Mouse (Mus musculus) neural tube, embryonic 13.5 days (tissue): ENCODE measurements around the gene Wdr45b. TPM values are rescaled to one million over a fixed set of nuclear protein-coding genes. Genes with fewer than 3 reads are reported as not detected.
A peak's percentile ranks its signal among the peaks of the same experiment; 100 is the strongest.
"Not testable (repeated sequence)": the region's sequence is repeated elsewhere in the genome, so short reads cannot be mapped to it uniquely, and the experiment has no call there.

Experiments
- ATAC-seq: fragments of 200-750 bp; cut with Nextera tagmentation; 2 replicates; pipeline ENCODE4 v1.8.0; 2017; ENCODE audit warnings: low read depth, mild to moderate bottlenecking, moderate TSS enrichment, moderate library complexity
- H3K27ac ChIP-seq: fragments of 300-500 bp; sonication (generic); replicated peaks from 2 replicates; pipeline ENCODE4 v1.5.1; 2015; ENCODE audit warnings: moderate library complexity, mild to moderate bottlenecking, inconsistent platforms
- H3K27me3 ChIP-seq: fragments of 300-500 bp; sonication (generic); 2 replicates; pipeline ENCODE4 v1.6.1; 2015; ENCODE audit warnings: mild to moderate bottlenecking, inconsistent platforms
- H3K36me3 ChIP-seq: fragments of 300-500 bp; sonication (generic); 2 replicates; pipeline ENCODE4 v1.6.1; 2015; ENCODE audit warnings: mild to moderate bottlenecking, inconsistent platforms
- H3K4me1 ChIP-seq: fragments of 300-500 bp; sonication (generic); replicated peaks from 2 replicates; pipeline ENCODE4 v1.6.1; 2015; ENCODE audit warnings: inconsistent platforms
- H3K4me2 ChIP-seq: fragments of 300-500 bp; sonication (generic); 2 replicates; pipeline ENCODE4 v1.6.1; 2015; ENCODE audit warnings: inconsistent platforms, mild to moderate bottlenecking, moderate library complexity
- H3K4me3 ChIP-seq: fragments of 300-500 bp; sonication (generic); 2 replicates; pipeline ENCODE4 v1.5.1; 2015; ENCODE audit warnings: mild to moderate bottlenecking, inconsistent platforms
- H3K9ac ChIP-seq: fragments of 300-500 bp; sonication (generic); 2 replicates; pipeline ENCODE4 v1.6.1; 2015; ENCODE audit warnings: moderate library complexity, mild to moderate bottlenecking, inconsistent platforms
- H3K9me3 ChIP-seq: fragments of 300-500 bp; sonication (generic); 2 replicates; pipeline ENCODE4 v1.6.1; 2016; ENCODE audit warnings: inconsistent platforms
- WGBS: fragments of 180-500 bp; shearing (Covaris S2); methylation state at CpG from one replicate; pipeline ENCODE4 v1.1.7; 2015; 5-methylcytosine and 5-hydroxymethylcytosine counted together
- polyA plus RNA-seq: library from polyadenylated mRNA; unstranded; fragments of >200 nt; fragmentation: Nextera tagmentation; extraction: Ambion mirVana; gene quantifications from 2 replicates; pipeline ENCODE4 v1.2.1, GENCODE M21; 2015

Gene Wdr45b
- polyA plus RNA-seq, 1 experiment from 2014 or later, result 83.2 TPM

- WGBS, result 31% methylated on average over 5 of the region's 5 CpGs
These were observed 8.0 kb upstream of the Wdr45b start for GRCm38 (mm10) chr11:121362212-121362611.

GRCm38 (mm10) chr11:121353326-121354090, 737 bp downstream of the Wdr45b start:
- Histone ChIP-seq H3K4me3 (peak overlapping the region; percentile 74), H3K36me3 (peaks cover 11% of the 10 kb centered on the region), H3K4me2 (peak overlapping the region; percentile 73), H3K9me3 (no peaks in the 10 kb centered on the region), H3K4me1 (peaks cover 25% of the 10 kb centered on the region), H3K27ac (peak overlapping the region; percentile 89), H3K27me3 (no peaks in the 10 kb centered on the region), H3K9ac (peak overlapping the region; percentile 92)
- WGBS, result 4% methylated on average over 41 of the region's 41 CpGs
- ATAC-seq, result no peak

More at GRCm38 (mm10) chr11:121362212-121362611, 8.0 kb upstream of the Wdr45b start:
- no peaks in the 10 kb centered on the region for H3K27me3 ChIP-seq
- no peaks in the 10 kb centered on the region for H3K9me3 ChIP-seq
- no peaks in the 10 kb centered on the region for H3K36me3 ChIP-seq
- H3K27ac ChIP-seq, result no peak overlapping the region
- H3K4me3 ChIP-seq, result no peak overlapping the region
- ATAC-seq, result no peak
- H3K4me2 ChIP-seq, result no peak overlapping the region
- no peaks in the 10 kb centered on the region for H3K4me1 ChIP-seq
- no peak overlapping the region for H3K9ac ChIP-seq

- H3K4me3 ChIP-seq, H3K27me3 ChIP-seq, H3K4me2 ChIP-seq, H3K9ac ChIP-seq, H3K9me3 ChIP-seq, ATAC-seq, H3K27ac ChIP-seq: not testable (repeated sequence)
- WGBS, result 83% methylated on average over 3 of the region's 3 CpGs
- H3K4me1 ChIP-seq, result peaks cover 13% of the 10 kb centered on the region
- peaks cover 39% of the 10 kb centered on the region for H3K36me3 ChIP-seq
These were observed 5.5 kb downstream of the Wdr45b start for GRCm38 (mm10) chr11:121348727-121349126.

GRCm38 (mm10) chr11:121348166-121348565, 6.1 kb downstream of the Wdr45b start:
- Histone ChIP-seq H3K9ac (no peak overlapping the region), H3K9me3 (no peaks in the 10 kb centered on the region), H3K27ac (no peak overlapping the region), H3K4me1 (peaks cover 9% of the 10 kb centered on the region), H3K4me2 (no peak overlapping the region), H3K27me3 (no peaks in the 10 kb centered on the region), H3K36me3 (peaks cover 39% of the 10 kb centered on the region), H3K4me3 (no peak overlapping the region)
- 96% methylated on average over 2 of the region's 2 CpGs for WGBS
- ATAC-seq, result no peak

- Histone ChIP-seq H3K9me3 (no peaks in the 10 kb centered on the region), H3K4me2 (no peak overlapping the region), H3K36me3 (peaks cover 39% of the 10 kb centered on the region), H3K4me3 (no peak overlapping the region), H3K27me3 (no peaks in the 10 kb centered on the region), H3K4me1 (no peaks in the 10 kb centered on the region), H3K9ac (no peak overlapping the region), H3K27ac (no peak overlapping the region)
- ATAC-seq, result no peak
- WGBS, result 94% methylated on average over 2 of the region's 2 CpGs
These were observed 7.2 kb downstream of the Wdr45b start for GRCm38 (mm10) chr11:121347036-121347435.

GRCm38 (mm10) chr11:121342423-121342822, 11.8 kb downstream of the Wdr45b start:
- not testable (repeated sequence) for H3K9me3 ChIP-seq, H3K9ac ChIP-seq, H3K27ac ChIP-seq, H3K27me3 ChIP-seq, H3K4me2 ChIP-seq, H3K4me1 ChIP-seq, H3K4me3 ChIP-seq, ATAC-seq
- WGBS, result 50% methylated on average over 1 of the region's 1 CpGs
- peaks cover 35% of the 10 kb centered on the region for H3K36me3 ChIP-seq

- H3K27me3 ChIP-seq, result no peaks in the 10 kb centered on the region
- no peaks in the 10 kb centered on the region for H3K4me1 ChIP-seq
- H3K9me3 ChIP-seq, result no peaks in the 10 kb centered on the region
- H3K9ac ChIP-seq, result no peak overlapping the region
- H3K4me2 ChIP-seq, result no peak overlapping the region
- ATAC-seq, result no peak
- no peak overlapping the region for H3K27ac ChIP-seq
- H3K36me3 ChIP-seq, result peaks cover 34% of the 10 kb centered on the region
- no peak overlapping the region for H3K4me3 ChIP-seq
- WGBS, result 93% methylated on average over 1 of the region's 1 CpGs
These were observed 14.0 kb downstream of the Wdr45b start for GRCm38 (mm10) chr11:121340287-121340686.

GRCm38 (mm10) chr11:121339647-121340046, 14.6 kb downstream of the Wdr45b start:
- Histone ChIP-seq H3K9ac (no peak overlapping the region), H3K9me3 (no peaks in the 10 kb centered on the region), H3K36me3 (peaks cover 40% of the 10 kb centered on the region), H3K27me3 (no peaks in the 10 kb centered on the region), H3K4me3 (no peak overlapping the region), H3K27ac (no peak overlapping the region), H3K4me1 (no peaks in the 10 kb centered on the region), H3K4me2 (no peak overlapping the region)
- no peak for ATAC-seq
- 94% methylated on average over 1 of the region's 1 CpGs for WGBS

GRCm38 (mm10) chr11:121331641-121332040, 22.6 kb downstream of the Wdr45b start:
- WGBS, result 92% methylated on average over 3 of the region's 3 CpGs
- Histone ChIP-seq H3K27me3 (no peaks in the 10 kb centered on the region), H3K4me3 (no peak overlapping the region), H3K4me1 (no peaks in the 10 kb centered on the region), H3K36me3 (peaks cover 89% of the 10 kb centered on the region), H3K9ac (no peak overlapping the region), H3K9me3 (no peaks in the 10 kb centered on the region), H3K27ac (no peak overlapping the region), H3K4me2 (no peak overlapping the region)
- ATAC-seq, result no peak

- Histone ChIP-seq H3K9ac (no peak overlapping the region), H3K4me3 (no peak overlapping the region), H3K27ac (no peak overlapping the region), H3K9me3 (no peaks in the 10 kb centered on the region), H3K4me1 (no peaks in the 10 kb centered on the region), H3K27me3 (no peaks in the 10 kb centered on the region), H3K36me3 (peaks cover 75% of the 10 kb centered on the region), H3K4me2 (no peak overlapping the region)
- no peak for ATAC-seq
These were observed 25.6 kb downstream of the Wdr45b start for GRCm38 (mm10) chr11:121328619-121329018.

GRCm38 (mm10) chr11:121328206-121328605, 26.0 kb downstream of the Wdr45b start:
- H3K27me3 ChIP-seq, result no peaks in the 10 kb centered on the region
- H3K9me3 ChIP-seq, result no peaks in the 10 kb centered on the region
- no peak for ATAC-seq
- 97% methylated on average over 9 of the region's 9 CpGs for WGBS
- H3K36me3 ChIP-seq, result peaks cover 77% of the 10 kb centered on the region
- no peak overlapping the region for H3K4me2 ChIP-seq
- no peak overlapping the region for H3K4me3 ChIP-seq
- no peak overlapping the region for H3K9ac ChIP-seq
- no peak overlapping the region for H3K27ac ChIP-seq
- no peaks in the 10 kb centered on the region for H3K4me1 ChIP-seq

- H3K4me1 ChIP-seq, result no peaks in the 10 kb centered on the region
- no peak overlapping the region for H3K4me2 ChIP-seq
- no peak for ATAC-seq
- peaks cover 62% of the 10 kb centered on the region for H3K36me3 ChIP-seq
- no peaks in the 10 kb centered on the region for H3K27me3 ChIP-seq
- H3K4me3 ChIP-seq, result no peak overlapping the region
- no peaks in the 10 kb centered on the region for H3K9me3 ChIP-seq
- H3K9ac ChIP-seq, result no peak overlapping the region
- H3K27ac ChIP-seq, result no peak overlapping the region
- 96% methylated on average over 5 of the region's 5 CpGs for whole genome bisulfite sequencing
These were observed 27.6 kb downstream of the Wdr45b start for GRCm38 (mm10) chr11:121326681-121327080.

- Histone ChIP-seq H3K36me3 (peaks cover 66% of the 10 kb centered on the region), H3K4me1 (no peaks in the 10 kb centered on the region), H3K27ac (no peak overlapping the region), H3K4me3 (no peak overlapping the region), H3K27me3 (no peaks in the 10 kb centered on the region), H3K4me2 (no peak overlapping the region), H3K9me3 (no peaks in the 10 kb centered on the region), H3K9ac (no peak overlapping the region)
- ATAC-seq, result no peak
- WGBS, result 67% methylated on average over 1 of the region's 1 CpGs
These were observed 28.2 kb downstream of the Wdr45b start for GRCm38 (mm10) chr11:121326034-121326433.
